Mouse (Mus musculus) kidney, postnatal 0 days (tissue): ENCODE results near the gene Heatr4. TPM values are rescaled to one million over a fixed set of nuclear protein-coding genes. Genes with fewer than 3 reads are reported as not detected.
"Not testable (repeated sequence)": the region's sequence is repeated elsewhere in the genome, so short reads cannot be mapped to it uniquely, and the experiment has no call there.

ENCODE experiments used
- ATAC-seq: fragments of 200-750 bp; cut with Nextera tagmentation; replicated peaks from 2 replicates; pipeline ENCODE4 v1.8.0; 2017; ENCODE audit warnings: low read depth, moderate number of reproducible peaks, moderate TSS enrichment, moderate library complexity; ENCODE audit not compliant: low FRiP score
- DNase-seq: peaks from one replicate; pipeline ENCODE4 v3.0.0-alpha.2; 2016; ENCODE audit warnings: low spot score
- H3K27ac ChIP-seq: fragments of 300-500 bp; sonication (generic); 2 replicates; pipeline ENCODE4 v1.5.1; 2014; ENCODE audit warnings: mild to moderate bottlenecking
- H3K27me3 ChIP-seq: fragments of 300-500 bp; sonication (generic); 2 replicates; pipeline ENCODE4 v1.6.1; 2014; ENCODE audit warnings: low read length, mixed read lengths; ENCODE audit not compliant: insufficient read depth
- H3K36me3 ChIP-seq: fragments of 300-500 bp; sonication (generic); 2 replicates; pipeline ENCODE4 v1.6.1; 2014; ENCODE audit warnings: low read length, mixed read lengths; ENCODE audit not compliant: insufficient read depth
- H3K4me1 ChIP-seq: fragments of 300-500 bp; sonication (generic); replicated peaks from 2 replicates; pipeline ENCODE4 v1.6.1; 2014; ENCODE audit warnings: antibody characterized with exemption, low read length, mixed read lengths; ENCODE audit not compliant: insufficient read depth
- H3K4me2 ChIP-seq: fragments of 300-500 bp; sonication (generic); 2 replicates; pipeline ENCODE4 v1.6.1; 2014; ENCODE audit warnings: mild to moderate bottlenecking, low read length, moderate library complexity, mixed read lengths
- H3K4me3 ChIP-seq: fragments of 300-500 bp; sonication (generic); replicated peaks from 2 replicates; pipeline ENCODE4 v1.5.1; 2014; ENCODE audit warnings: low read depth, low read length
- H3K9ac ChIP-seq: fragments of 300-500 bp; sonication (generic); 2 replicates; pipeline ENCODE4 v1.6.1; 2014; ENCODE audit warnings: low read depth, low read length
- H3K9me3 ChIP-seq: fragments of 300-500 bp; sonication (generic); replicated peaks from 2 replicates; pipeline ENCODE4 v1.6.1; 2016; ENCODE audit warnings: low read length, inconsistent platforms, mixed read lengths
- CTCF ChIP-seq: IDR thresholded peaks from 2 replicates; pipeline ENCODE4 v1.5.1; 2016; ENCODE audit warnings: antibody characterized with exemption, low read depth, mild to moderate bottlenecking, moderate library complexity
- WGBS: fragments of 180-500 bp; shearing (Covaris S2); extraction: QIAGEN DNeasy Blood & Tissue Kit; methylation state at CpG from one replicate; pipeline ENCODE4 v1.1.7; 2014; 5-methylcytosine and 5-hydroxymethylcytosine counted together
- polyA plus RNA-seq: library from polyadenylated mRNA; unstranded; fragments of >200 nt; fragmentation: Nextera tagmentation; extraction: Ambion mirVana; gene quantifications from 2 replicates; pipeline ENCODE4 v1.2.1, GENCODE M21; 2015

The Heatr4 gene
- not detected in 2 replicates for polyA plus RNA-seq

GRCm38 (mm10) chr12:83984752-83985151 lies at the start of gene Heatr4:
Gene Heatr4 (minus strand): TSS chr12:83984852.
- H3K9me3 ChIP-seq, result no peaks in the 10 kb centered on the region
- H3K4me2 ChIP-seq, result no peak within 1 kb of the TSS
- WGBS, result 78% methylated on average over 4 of the region's 4 CpGs
- no peak for ATAC-seq
- H3K4me3 ChIP-seq, result no peak within 1 kb of the TSS
- no peak within 1 kb of the TSS for H3K9ac ChIP-seq
- 0 out of 2 replicates have a peak, but pooled peaks cover 5% of the 10 kb centered on the region for H3K4me1 ChIP-seq
- no peaks in the 10 kb centered on the region for H3K27me3 ChIP-seq
- no peak for DNase-seq
- no peaks in the 10 kb centered on the region for H3K36me3 ChIP-seq
- TF ChIP-seq CTCF, result no peak
- H3K27ac ChIP-seq, result no peak within 1 kb of the TSS

DNA sequence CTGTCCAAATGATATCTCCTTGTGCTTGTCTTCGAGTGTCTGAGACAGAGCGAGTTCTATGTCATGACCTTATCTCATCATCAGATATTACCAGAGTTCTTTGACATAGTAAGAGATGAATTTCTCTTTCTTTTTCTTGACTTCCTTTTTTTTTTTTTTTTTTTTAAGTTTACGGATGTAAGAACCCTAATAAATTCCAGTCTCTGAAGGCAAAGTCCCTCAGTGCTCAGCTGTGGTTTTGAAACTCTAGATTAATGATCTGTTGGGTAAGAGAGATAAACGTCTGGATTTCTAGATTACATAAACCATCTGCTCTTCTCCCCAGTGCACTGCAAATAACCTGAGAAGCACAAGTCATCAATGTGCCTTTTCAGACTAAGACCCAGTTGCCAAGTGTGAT lies 49.5 kb upstream of the Heatr4 start:
- Histone ChIP-seq H3K27ac (no peak overlapping the region), H3K36me3 (no peaks in the 10 kb centered on the region), H3K9me3 (no peaks in the 10 kb centered on the region), H3K4me1 (no peaks in the 10 kb centered on the region), H3K4me3 (no peak overlapping the region), H3K4me2 (no peak overlapping the region), H3K9ac (no peak overlapping the region), H3K27me3 (no peaks in the 10 kb centered on the region)
- DNase-seq (peak; percentile 47), ATAC-seq (no peak)
- no peak for TF ChIP-seq CTCF
- WGBS, result 26% methylated on average over 4 of the region's 4 CpGs

GRCm38 (mm10) chr12:84033302-84033701 lies 48.6 kb upstream of the Heatr4 start:
- not testable (repeated sequence) for H3K9me3 ChIP-seq, DNase-seq, H3K36me3 ChIP-seq, H3K27ac ChIP-seq, H3K9ac ChIP-seq, H3K4me1 ChIP-seq, H3K27me3 ChIP-seq, H3K4me3 ChIP-seq, H3K4me2 ChIP-seq
- WGBS, result 84% methylated on average over 2 of the region's 2 CpGs
- 0 out of 2 replicates have a peak, but pooled peaks have one; percentile 56 for ATAC-seq

- DNase-seq (no peak), ATAC-seq (no peak)
- no peak overlapping the region for H3K4me2 ChIP-seq
- no peak for TF ChIP-seq CTCF
- no peak overlapping the region for H3K4me3 ChIP-seq
- WGBS, result 85% methylated on average over 4 of the region's 4 CpGs
- H3K9me3 ChIP-seq, result no peaks in the 10 kb centered on the region
- H3K9ac ChIP-seq, result no peak overlapping the region
- no peak overlapping the region for H3K27ac ChIP-seq
- no peaks in the 10 kb centered on the region for H3K36me3 ChIP-seq
- H3K27me3 ChIP-seq, result no peaks in the 10 kb centered on the region
- no peaks in the 10 kb centered on the region for H3K4me1 ChIP-seq
Measured at GRCm38 (mm10) chr12:84032854-84033253, 48.2 kb upstream of the Heatr4 start.

GRCm38 (mm10) chr12:84030659-84031332 lies 46.1 kb upstream of the Heatr4 start:
- no peaks in the 10 kb centered on the region for H3K27me3 ChIP-seq
- peak; percentile 80 for ATAC-seq
- WGBS, result 70% methylated on average over 4 of the region's 4 CpGs
- no peak overlapping the region for H3K27ac ChIP-seq
- no peaks in the 10 kb centered on the region for H3K4me1 ChIP-seq
- H3K9ac ChIP-seq, result no peak overlapping the region
- H3K36me3 ChIP-seq, result no peaks in the 10 kb centered on the region
- H3K9me3 ChIP-seq, result no peaks in the 10 kb centered on the region
- no peak overlapping the region for H3K4me3 ChIP-seq
- no peak overlapping the region for H3K4me2 ChIP-seq
- peak; percentile 89 for DNase-seq
- TF ChIP-seq CTCF, result peak; percentile 90

GRCm38 (mm10) chr12:84029043-84029442 lies 44.4 kb upstream of the Heatr4 start:
- not testable (repeated sequence) for H3K4me2 ChIP-seq, H3K27ac ChIP-seq, H3K27me3 ChIP-seq, DNase-seq, H3K4me1 ChIP-seq, H3K9ac ChIP-seq, H3K36me3 ChIP-seq, ATAC-seq, H3K4me3 ChIP-seq, H3K9me3 ChIP-seq
- WGBS, result 89% methylated on average over 1 of the region's 1 CpGs

DNA sequence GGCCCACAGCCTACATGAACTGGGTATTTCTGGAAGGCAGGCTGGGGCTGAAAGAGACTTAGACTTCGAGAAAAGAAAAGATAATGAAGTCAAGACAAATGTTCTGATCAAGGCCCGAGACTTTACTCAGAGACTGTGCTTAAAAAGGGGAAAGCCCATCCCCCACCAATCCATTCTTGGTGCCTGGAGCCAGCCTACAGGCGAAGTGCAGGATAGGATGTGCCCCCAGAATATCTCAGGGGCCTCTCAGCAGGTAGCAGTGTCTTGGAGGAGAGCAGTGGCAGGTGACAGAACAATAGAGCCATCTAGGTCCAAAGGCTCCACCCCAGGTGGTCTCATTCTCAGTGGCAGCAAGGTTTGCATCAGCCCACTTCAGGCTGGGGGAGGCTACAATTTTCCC lies 43.7 kb upstream of the Heatr4 start:
- not testable (repeated sequence) for H3K36me3 ChIP-seq, DNase-seq, H3K27me3 ChIP-seq, H3K4me1 ChIP-seq, H3K4me2 ChIP-seq, H3K9ac ChIP-seq, ATAC-seq, H3K27ac ChIP-seq, H3K9me3 ChIP-seq, H3K4me3 ChIP-seq
- 76% methylated on average over 3 of the region's 3 CpGs for WGBS
